Mouse (Mus musculus): Measurements from ENCODE around the gene Taf5l. TPM values are rescaled to one million over a fixed set of nuclear protein-coding genes. Genes with fewer than 3 reads are reported as not detected.
A peak's percentile ranks its signal among the peaks of the same experiment; 100 is the strongest.

The Taf5l gene
- polyA plus RNA-seq, 1 experiment: 20.4 TPM

- under 1% methylated on average over 77 of the region's 77 CpGs for WGBS
- no peaks in the 10 kb centered on the region for H3K27me3 ChIP-seq (replicated peaks; ENCODE audit: control insufficient read depth, insufficient read depth, low read length)
- peak within 1 kb of the TSS; percentile 48 for H3K27ac ChIP-seq (ENCODE audit: insufficient read depth, low read depth, low read length)
- H3K4me3 ChIP-seq (ENCODE audit: insufficient read depth, low read depth, low read length): peak within 1 kb of the TSS; percentile 85
- no peaks in the 10 kb centered on the region; the same call in none of the 2 replicates for H3K36me3 ChIP-seq (ENCODE audit: control insufficient read depth, insufficient read depth, low read length)
- TF ChIP-seq POLR2A (IDR thresholded peaks at IDR 0.05; ENCODE audit: low read depth, low read length) (no peak), CTCF (conservative IDR thresholded peaks at IDR 0.05; ENCODE audit: insufficient read depth, insufficient read length, low read depth, low read length) (no peak)
- peak; percentile 99 for DNase-seq
- H3K4me1 ChIP-seq (ENCODE audit: control insufficient read depth, insufficient read depth, low read length): peaks cover 4% of the 10 kb centered on the region; the same call in 1 of the 2 replicates
Observed at GRCm38 (mm10) chr8:123948942-123949685, 72.1 kb downstream of the Taf5l start, which contains the start of gene Nup133. Gene Nup133 (minus strand): TSS chr8:123949265.

Other genes with a start within 250 kb of the Taf5l start
- 38.8 and 42.7 TPM in 2 replicates for gene Rab4a, start 215.4 kb downstream of the Taf5l start, polyA plus RNA-seq (2012; rRNA removed)
- gene Ccsap, start 161.2 kb downstream of the Taf5l start, polyA plus RNA-seq (2012; rRNA removed): 0.22 and 0.30 TPM in 2 replicates
- 1.3 and 665 TPM in 2 replicates for gene Acta1, start 126.6 kb downstream of the Taf5l start, polyA plus RNA-seq (2012; rRNA removed)
- 7.9 and 8.7 TPM in 2 replicates for gene Nup133, start 72.1 kb downstream of the Taf5l start, polyA plus RNA-seq (2012; rRNA removed)
- gene Abcb10, start 38.3 kb downstream of the Taf5l start, polyA plus RNA-seq (2012; rRNA removed): 16.4 and 16.5 TPM in 2 replicates
- gene Urb2, start 111 bp upstream of the Taf5l start, polyA plus RNA-seq (2012; rRNA removed): 3.3 and 3.5 TPM in 2 replicates
- gene Galnt2, start 210.0 kb upstream of the Taf5l start, polyA plus RNA-seq (2012; rRNA removed): 17.0 and 22.5 TPM in 2 replicates